Mouse (Mus musculus) left cerebral cortex, adult 18-20 months (tissue): ENCODE results near the gene 2810408A11Rik. TPM values are rescaled to one million over a fixed set of nuclear protein-coding genes. Genes with fewer than 3 reads are reported as not detected.

Source experiments
- DNase-seq, 2 experiments: peaks; one replicate each; pipeline ENCODE4 v3.0.0; 2021 to 2022; ENCODE audit warnings: low spot score in 2 of 2, mixed read lengths in 1 of 2
- long read RNA-seq, 2 experiments: library from polyadenylated mRNA; stranded (forward); transcript quantifications; one replicate each; pipeline ENCODE4 v2.0.0; 2021
- total RNA-seq, 2 experiments: library from RNA; stranded (reverse); gene quantifications; 2 replicates each; pipeline ENCODE4 v1.2.3; 2021

The 2810408A11Rik gene
- under 1 TPM; 0.35 to 0.72 TPM for total RNA-seq
- long read RNA-seq, experiment 1, partial matches to known transcripts = 0 of 1 reads
- long read RNA-seq, experiment 1, other reads (novel, unspliced or antisense) = 0 of 1 reads
- long read RNA-seq, experiment 2, partial matches to known transcripts = 0 of 2 reads
- long read RNA-seq, experiment 2, other reads (novel, unspliced or antisense) = 2 of 2 reads

GRCm38 (mm10) chr11:69900471-69901405, at the start of gene 2810408A11Rik, which contains the start of gene Neurl4:
Gene 2810408A11Rik, minus strand, starts transcription at chr11:69900987.
Gene Neurl4, plus strand, starts transcription at chr11:69901072.
- peak; percentile 82 to 89 for DNase-seq

GRCm38 (mm10) chr11:69948763-69949150, 48.0 kb upstream of the 2810408A11Rik start:
- DNase-seq = peak; percentile 62 to 72

GRCm38 (mm10) chr11:69948066-69948762, 47.4 kb upstream of the 2810408A11Rik start, which contains the start of gene Slc2a4:
Gene Slc2a4, minus strand, starts transcription at chr11:69948188.
- no peak for DNase-seq

GRCm38 (mm10) chr11:69947337-69948065, 46.7 kb upstream of the 2810408A11Rik start:
- no peak for DNase-seq

- no peak for DNase-seq
These were observed 45.5 kb upstream of the 2810408A11Rik start for GRCm38 (mm10) chr11:69945997-69946891.

GRCm38 (mm10) chr11:69945216-69945615, 44.4 kb upstream of the 2810408A11Rik start:
- DNase-seq = no peak

- no peak for DNase-seq
These were observed 40.2 kb upstream of the 2810408A11Rik start for GRCm38 (mm10) chr11:69940962-69941361.

- no peak for DNase-seq
These were observed 38.9 kb upstream of the 2810408A11Rik start for GRCm38 (mm10) chr11:69939731-69940130.

GRCm38 (mm10) chr11:69939181-69939580, 38.4 kb upstream of the 2810408A11Rik start:
- no peak for DNase-seq

- no peak for DNase-seq
These were observed 37.7 kb upstream of the 2810408A11Rik start for GRCm38 (mm10) chr11:69938401-69938979.

GRCm38 (mm10) chr11:69937834-69938233, 37.0 kb upstream of the 2810408A11Rik start:
- no peak for DNase-seq

- no peak for DNase-seq
These were observed 36.6 kb upstream of the 2810408A11Rik start for GRCm38 (mm10) chr11:69937385-69937784.

GRCm38 (mm10) chr11:69936714-69937347, 36.0 kb upstream of the 2810408A11Rik start:
- DNase-seq = no peak

- no peak for DNase-seq
These were observed 35.4 kb upstream of the 2810408A11Rik start for GRCm38 (mm10) chr11:69936156-69936555.

GRCm38 (mm10) chr11:69935137-69935879, 34.5 kb upstream of the 2810408A11Rik start, which contains the start of gene Ybx2:
Gene Ybx2, plus strand, starts transcription at chr11:69935796.
- peak; percentile 84 to 88 for DNase-seq

GRCm38 (mm10) chr11:69934681-69935080, 33.9 kb upstream of the 2810408A11Rik start:
- DNase-seq = no peak

- DNase-seq = peak; percentile 85 to 96
These were observed 33.4 kb upstream of the 2810408A11Rik start for GRCm38 (mm10) chr11:69934169-69934568.

GRCm38 (mm10) chr11:69933066-69933465, 32.3 kb upstream of the 2810408A11Rik start:
- no peak for DNase-seq
